ENCODE assay signal across 8 mouse cellular contexts in the genomic region with DNA sequence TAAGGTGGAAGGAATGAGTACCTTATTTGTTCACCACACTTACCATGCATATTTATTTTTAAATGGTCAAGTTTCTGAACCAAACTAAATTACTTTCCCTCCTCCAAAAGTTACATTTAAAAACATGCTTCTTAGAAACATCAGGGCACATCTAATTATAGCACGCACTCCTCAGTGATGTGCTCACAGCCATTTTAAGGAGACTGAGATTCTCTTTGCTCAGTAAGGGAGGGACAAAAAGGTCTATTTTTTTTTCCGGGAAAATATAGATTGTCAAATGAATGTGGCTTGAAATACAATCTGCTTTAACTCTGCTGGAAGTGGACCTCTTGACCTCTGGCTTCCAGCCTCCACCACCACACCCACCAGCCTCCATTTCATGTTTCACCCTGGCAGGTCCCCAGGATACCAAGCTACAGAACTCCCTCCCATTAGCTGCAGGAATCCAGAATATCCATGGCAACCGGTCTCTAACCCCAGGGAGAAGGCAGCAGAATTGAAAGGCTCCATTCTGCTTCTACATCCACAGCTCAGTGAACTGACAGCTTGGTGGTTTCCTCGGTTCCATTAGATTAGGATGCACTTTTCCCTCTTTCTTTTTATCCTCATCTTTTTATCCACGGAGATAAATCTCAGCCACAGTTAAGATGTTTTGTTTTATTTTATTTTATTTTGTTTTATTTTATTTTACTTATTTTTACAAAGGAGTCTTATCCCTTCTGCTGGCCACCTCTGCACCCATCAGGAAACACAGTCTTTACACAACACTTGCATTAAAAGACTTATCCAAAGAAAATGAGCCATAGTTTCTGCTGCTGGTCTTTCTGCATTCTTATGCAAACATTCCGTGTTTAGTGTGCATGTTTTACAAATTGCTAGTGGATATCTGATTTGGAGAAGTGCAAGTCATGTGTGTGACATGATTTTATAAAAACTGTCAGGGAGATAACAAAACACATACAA.
A peak's percentile ranks its signal among the peaks of the same experiment; 100 is the strongest.
DNase-seq lines count a peak whose midpoint lies in the region; ATAC-seq and TF ChIP-seq lines count a peak whose summit lies in the region.

No protein-coding gene starts in this region.

- H3K4me2 ChIP-seq in lung, embryonic 16.5 days (ENCODE audit: low read depth, low read length): no peak overlapping the region
- no peak overlapping the region for H3K4me2 ChIP-seq in embryonic facial prominence, embryonic 15.5 days (replicated peaks)
- H3K4me2 ChIP-seq in limb, embryonic 11.5 days (ENCODE audit: low read depth, severe bottlenecking): no peak overlapping the region
- no peak overlapping the region for H3K4me2 ChIP-seq in liver, postnatal 0 days (ENCODE audit: low read depth, low read length)

- H3K9ac ChIP-seq in lung, embryonic 16.5 days (ENCODE audit: low read length): no peak overlapping the region
- H3K9ac ChIP-seq in embryonic facial prominence, embryonic 15.5 days: no peak overlapping the region
- H3K9ac ChIP-seq in limb, embryonic 11.5 days (ENCODE audit: low read length): no peak overlapping the region
- H3K9ac ChIP-seq in liver, postnatal 0 days (replicated peaks): no peak overlapping the region

- no peak for TF ChIP-seq EP300 in liver, postnatal 0 days (IDR thresholded peaks at IDR 0.05; ENCODE audit: low read depth)

- H3K4me1 ChIP-seq in lung, embryonic 16.5 days (replicated peaks; ENCODE audit: control insufficient read depth, insufficient read depth, low read length): no peaks in the 10 kb centered on the region
- H3K4me1 ChIP-seq in embryonic facial prominence, embryonic 15.5 days: peaks cover 4% of the 10 kb centered on the region; the same call in 1 of the 2 replicates
- H3K4me1 ChIP-seq in limb, embryonic 11.5 days (ENCODE audit: control insufficient read depth, insufficient read depth, low read length): no peaks in the 10 kb centered on the region
- H3K4me1 ChIP-seq in liver, postnatal 0 days (ENCODE audit: insufficient read depth): no peaks in the 10 kb centered on the region

- TF ChIP-seq CTCF in liver, postnatal 0 days (IDR thresholded peaks at IDR 0.05; ENCODE audit: low read depth): no peak

- no peak overlapping the region for H3K4me3 ChIP-seq in lung, embryonic 16.5 days (ENCODE audit: low read length)
- H3K4me3 ChIP-seq in embryonic facial prominence, embryonic 15.5 days (replicated peaks): no peak overlapping the region
- no peak overlapping the region for H3K4me3 ChIP-seq in limb, embryonic 11.5 days (ENCODE audit: low read depth, low read length)
- H3K4me3 ChIP-seq in liver, postnatal 0 days (ENCODE audit: low read depth, low read length): no peak overlapping the region

- peak; percentile 34; the same call in 1 of the 2 replicates for ATAC-seq in lung, embryonic 16.5 days (ENCODE audit: low read depth)
- peak; percentile 75 for ATAC-seq in embryonic facial prominence, embryonic 15.5 days (ENCODE audit: insufficient number of reproducible peaks, low FRiP score, low TSS enrichment, low read depth)
- peak; percentile 77; the same call in 1 of the 2 replicates for ATAC-seq in limb, embryonic 11.5 days (ENCODE audit: insufficient number of reproducible peaks, low FRiP score, low TSS enrichment, low read depth)
- no peak for ATAC-seq in liver, postnatal 0 days

- no peaks in the 10 kb centered on the region for H3K36me3 ChIP-seq in lung, embryonic 16.5 days (ENCODE audit: control insufficient read depth, insufficient read depth, low read length)
- no peaks in the 10 kb centered on the region for H3K36me3 ChIP-seq in embryonic facial prominence, embryonic 15.5 days
- no peaks in the 10 kb centered on the region for H3K36me3 ChIP-seq in limb, embryonic 11.5 days (ENCODE audit: control insufficient read depth, insufficient read depth, low read length)
- no peaks in the 10 kb centered on the region for H3K36me3 ChIP-seq in liver, postnatal 0 days (replicated peaks; ENCODE audit: insufficient read depth, low read length)

- no peaks in the 10 kb centered on the region for H3K9me3 ChIP-seq in lung, embryonic 16.5 days (ENCODE audit: control insufficient read depth, low read length)
- no peaks in the 10 kb centered on the region for H3K9me3 ChIP-seq in embryonic facial prominence, embryonic 15.5 days (replicated peaks)
- no peaks in the 10 kb centered on the region for H3K9me3 ChIP-seq in limb, embryonic 11.5 days (ENCODE audit: control insufficient read depth, low read length)
- H3K9me3 ChIP-seq in liver, postnatal 0 days (ENCODE audit: low read length): no peaks in the 10 kb centered on the region

- H3K27me3 ChIP-seq in lung, embryonic 16.5 days (ENCODE audit: control insufficient read depth, insufficient read depth, low read depth, low read length): no peaks in the 10 kb centered on the region
- no peaks in the 10 kb centered on the region for H3K27me3 ChIP-seq in embryonic facial prominence, embryonic 15.5 days
- no peaks in the 10 kb centered on the region for H3K27me3 ChIP-seq in limb, embryonic 11.5 days (ENCODE audit: control insufficient read depth, insufficient read depth, low read length)
- H3K27me3 ChIP-seq in liver, postnatal 0 days (ENCODE audit: insufficient read depth, low read length): no peaks in the 10 kb centered on the region

- DNase-seq in lung, postnatal 14 days: no peak
- DNase-seq in heart, postnatal 4 days: peak; percentile 37
- peak; percentile 44 for DNase-seq in limb, embryonic 11.5 days (ENCODE audit: low spot score)
- peak; percentile 19 for DNase-seq in right cerebral cortex, postnatal 25 days
- no peak for DNase-seq in adrenal gland, adult 8-10 months
- DNase-seq in liver, postnatal 0 days: no peak

- 24% methylated on average over 6 of the region's 6 CpGs for WGBS in lung, embryonic 16.5 days
- 15% methylated on average over 6 of the region's 6 CpGs for WGBS in embryonic facial prominence, embryonic 15.5 days
- WGBS in limb, embryonic 11.5 days: 49% methylated on average over 6 of the region's 6 CpGs
- WGBS in liver, postnatal 0 days (ENCODE audit: insufficient replicate concordance): 51% methylated on average over 6 of the region's 6 CpGs

- H3K27ac ChIP-seq in lung, embryonic 16.5 days (ENCODE audit: low read length): no peak overlapping the region
- no peak overlapping the region; the same call in 1 of the 2 replicates for H3K27ac ChIP-seq in embryonic facial prominence, embryonic 15.5 days (replicated peaks)
- no peak overlapping the region for H3K27ac ChIP-seq in limb, embryonic 11.5 days (replicated peaks; ENCODE audit: low read depth, low read length)
- no peak overlapping the region for H3K27ac ChIP-seq in liver, postnatal 0 days (ENCODE audit: low read depth)

Comparison
In these comparisons a context has a peak if more than half of its experiments do, and no peak if none do; other contexts are left out.
1. DNase-seq: peak in heart, postnatal 4 days (single experiment), limb, embryonic 11.5 days (single experiment) and right cerebral cortex, postnatal 25 days (single experiment); none in lung, postnatal 14 days (single experiment), adrenal gland, adult 8-10 months (single experiment) and liver, postnatal 0 days (single experiment).